Mouse (Mus musculus) limb, embryonic 14.5 days (tissue): ENCODE data around the gene Dhrs7. TPM values are rescaled to one million over a fixed set of nuclear protein-coding genes. Genes with fewer than 3 reads are reported as not detected.

Experiments used
- ATAC-seq: fragments of 200-750 bp; cut with Nextera tagmentation; 2 replicates; pipeline ENCODE4 v1.8.0; 2017; ENCODE audit warnings: low read depth, moderate number of reproducible peaks, moderate TSS enrichment; ENCODE audit not compliant: low FRiP score
- DNase-seq: peaks from one replicate; pipeline ENCODE4 v3.0.0-alpha.2; 2015; ENCODE audit warnings: low spot score
- H3K27ac ChIP-seq: fragments of 300-500 bp; sonication (generic); replicated peaks from 2 replicates; pipeline ENCODE4 v1.5.1; 2014; ENCODE audit warnings: low read depth, mild to moderate bottlenecking, low read length, moderate library complexity, mixed read lengths
- H3K27me3 ChIP-seq: fragments of 300-500 bp; sonication (generic); 2 replicates; pipeline ENCODE4 v1.6.1; 2014; ENCODE audit warnings: low read length, mixed read lengths; ENCODE audit not compliant: control insufficient read depth, insufficient read depth
- H3K36me3 ChIP-seq: fragments of 300-500 bp; sonication (generic); 2 replicates; pipeline ENCODE4 v1.6.1; 2014; ENCODE audit warnings: mild to moderate bottlenecking, low read length, moderate library complexity, mixed read lengths; ENCODE audit not compliant: control insufficient read depth, insufficient read depth
- H3K4me1 ChIP-seq: fragments of 300-500 bp; sonication (generic); 2 replicates; pipeline ENCODE4 v1.6.1; 2014; ENCODE audit warnings: antibody characterized with exemption, low read length, mixed read lengths; ENCODE audit not compliant: control insufficient read depth, insufficient read depth
- H3K4me2 ChIP-seq: fragments of 300-500 bp; sonication (generic); replicated peaks from 2 replicates; pipeline ENCODE4 v1.6.1; 2014; ENCODE audit warnings: low read depth, mild to moderate bottlenecking, low read length, moderate library complexity; ENCODE audit not compliant: severe bottlenecking
- H3K4me3 ChIP-seq: fragments of 300-500 bp; sonication (generic); replicated peaks from 2 replicates; pipeline ENCODE4 v1.5.1; 2014; ENCODE audit warnings: low read length
- H3K9ac ChIP-seq: fragments of 300-500 bp; sonication (generic); 2 replicates; pipeline ENCODE4 v1.6.1; 2014; ENCODE audit warnings: mild to moderate bottlenecking, low read depth, low read length, moderate library complexity; ENCODE audit not compliant: severe bottlenecking
- H3K9me3 ChIP-seq: fragments of 300-500 bp; sonication (generic); 2 replicates; pipeline ENCODE4 v1.6.1; 2016; ENCODE audit warnings: low read length; ENCODE audit not compliant: control insufficient read depth
- POLR2A ChIP-seq: fragments of 200-500 bp; IDR thresholded peaks from 2 replicates; pipeline ENCODE4 v1.8.0; 2012; ENCODE audit warnings: inconsistent platforms, mild to moderate bottlenecking, moderate library complexity, borderline replicate concordance; ENCODE audit not compliant: insufficient read depth, insufficient read length; ENCODE audit errors: extremely low read depth
- WGBS: fragments of 180-500 bp; shearing (Covaris S2); extraction: QIAGEN DNeasy Blood & Tissue Kit; methylation state at CpG from one replicate; pipeline ENCODE4 v1.1.7; 2014; 5-methylcytosine and 5-hydroxymethylcytosine counted together
- polyA plus RNA-seq, 2 experiments: library from polyadenylated mRNA; depleted of rRNA in 1 of 2; stranded (reverse) in 1 of 2; unstranded in 1 of 2; fragments of >200 nt; fragmentation: Nextera tagmentation in 1 of 2; extraction: Ambion mirVana in 1 of 2; gene quantifications; 2 replicates each; pipeline versions ENCODE4 v1.2.1 to v1.2.3; 2012 to 2014

Gene Dhrs7
- polyA plus RNA-seq, 2 experiments, result 18.6 to 38.6 TPM

DNA sequence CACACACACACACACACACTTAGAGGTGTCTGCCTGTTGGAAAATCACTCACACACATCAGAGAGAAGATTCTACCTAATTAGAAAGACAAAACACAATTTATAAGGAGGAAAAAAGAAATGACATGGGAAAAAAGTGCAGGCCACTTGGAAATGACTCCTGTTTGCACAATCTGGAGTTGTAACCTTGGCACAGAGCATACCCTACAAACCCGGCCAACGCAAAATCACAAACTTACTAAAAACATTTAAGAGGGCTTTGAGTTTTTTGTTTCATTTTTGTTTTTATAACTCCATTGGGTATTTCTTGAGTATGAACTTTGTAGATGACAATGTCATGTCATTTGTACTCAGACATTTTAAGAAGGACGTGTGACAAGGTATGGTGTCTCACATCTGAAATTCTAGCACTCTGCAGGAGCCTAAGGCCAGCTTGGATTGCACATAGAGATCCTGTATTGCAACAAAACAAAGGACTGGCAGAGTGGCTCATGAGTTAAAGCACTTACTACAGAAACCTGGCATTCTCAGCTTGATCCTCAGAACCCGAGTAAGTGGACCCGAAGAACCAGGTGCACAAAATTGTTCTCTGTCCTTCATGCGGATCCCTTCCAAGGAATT, 6.9 kb upstream of the Dhrs7 start:
- H3K9ac ChIP-seq, result no peak overlapping the region
- no peak overlapping the region for H3K27ac ChIP-seq
- 84% methylated on average over 6 of the region's 6 CpGs for WGBS
- no peak for ATAC-seq
- no peaks in the 10 kb centered on the region for H3K9me3 ChIP-seq
- no peak for TF ChIP-seq POLR2A
- H3K4me1 ChIP-seq, result 0 out of 2 replicates have a peak, but pooled peaks cover 2% of the 10 kb centered on the region
- DNase-seq, result no peak
- H3K4me3 ChIP-seq, result no peak overlapping the region
- no peaks in the 10 kb centered on the region for H3K36me3 ChIP-seq
- H3K27me3 ChIP-seq, result no peaks in the 10 kb centered on the region
- no peak overlapping the region for H3K4me2 ChIP-seq

DNA sequence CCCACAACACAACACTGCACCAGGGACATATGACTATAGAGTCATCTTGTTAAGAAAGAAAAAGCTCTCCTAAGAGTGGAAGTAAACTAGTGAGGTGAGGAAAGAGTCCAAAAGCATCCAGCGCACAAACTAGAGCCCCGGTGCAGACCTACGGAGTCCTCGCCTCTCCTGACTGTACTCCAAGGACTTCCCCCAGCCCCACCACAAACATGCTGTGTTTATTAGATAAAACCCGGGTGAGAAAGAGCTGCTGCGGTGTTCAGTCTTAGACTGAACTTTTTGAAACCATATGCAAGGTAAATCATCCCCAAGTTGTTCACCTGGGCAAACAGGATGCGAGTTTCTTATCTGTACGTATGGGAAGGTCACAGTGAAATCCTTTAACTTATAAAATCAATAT, 6.2 kb upstream of the Dhrs7 start:
- ATAC-seq (no peak), DNase-seq (no peak)
- Histone ChIP-seq H3K27me3 (no peaks in the 10 kb centered on the region), H3K4me1 (0 out of 2 replicates have a peak, but pooled peaks cover 2% of the 10 kb centered on the region), H3K9me3 (no peaks in the 10 kb centered on the region), H3K4me2 (no peak overlapping the region), H3K9ac (no peak overlapping the region), H3K4me3 (no peak overlapping the region), H3K36me3 (no peaks in the 10 kb centered on the region), H3K27ac (no peak overlapping the region)
- TF ChIP-seq POLR2A, result no peak
- WGBS, result 81% methylated on average over 8 of the region's 8 CpGs

DNA sequence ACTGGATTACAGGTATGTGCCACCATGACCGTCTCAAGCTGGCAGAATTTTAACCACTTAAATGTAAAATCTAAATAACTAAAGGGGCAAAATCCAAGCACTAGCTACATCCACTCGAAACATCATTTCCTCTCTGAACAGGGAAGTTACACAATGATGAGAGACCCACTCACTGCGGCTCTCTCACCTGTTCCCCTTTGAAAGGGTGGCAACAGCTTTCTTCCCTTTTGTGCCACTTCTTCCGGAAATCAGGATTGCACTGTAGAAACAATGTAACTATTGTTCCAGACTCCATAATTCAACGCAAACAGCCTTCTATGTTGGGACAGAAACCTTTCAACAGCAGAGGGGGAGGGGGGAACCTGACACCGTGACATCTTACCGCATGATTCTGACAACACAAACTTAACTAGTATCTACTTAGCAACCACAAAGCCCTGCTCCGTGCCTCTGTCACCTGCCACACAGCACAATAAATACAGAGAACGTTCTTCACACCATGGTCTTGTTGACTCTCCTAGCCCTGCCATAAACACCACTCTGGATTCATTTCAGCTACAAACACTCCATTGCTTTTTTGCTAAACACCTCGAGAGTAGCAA, 3.3 kb upstream of the Dhrs7 start:
- no peaks in the 10 kb centered on the region for H3K36me3 ChIP-seq
- no peak overlapping the region for H3K4me2 ChIP-seq
- 66% methylated on average over 10 of the region's 10 CpGs for WGBS
- H3K4me1 ChIP-seq, result 0 out of 2 replicates have a peak, but pooled peaks cover 3% of the 10 kb centered on the region
- no peak overlapping the region for H3K9ac ChIP-seq
- DNase-seq, result no peak
- no peak for ATAC-seq
- no peak overlapping the region for H3K27ac ChIP-seq
- H3K27me3 ChIP-seq, result no peaks in the 10 kb centered on the region
- no peaks in the 10 kb centered on the region for H3K9me3 ChIP-seq
- no peak for TF ChIP-seq POLR2A
- H3K4me3 ChIP-seq, result no peak overlapping the region

DNA sequence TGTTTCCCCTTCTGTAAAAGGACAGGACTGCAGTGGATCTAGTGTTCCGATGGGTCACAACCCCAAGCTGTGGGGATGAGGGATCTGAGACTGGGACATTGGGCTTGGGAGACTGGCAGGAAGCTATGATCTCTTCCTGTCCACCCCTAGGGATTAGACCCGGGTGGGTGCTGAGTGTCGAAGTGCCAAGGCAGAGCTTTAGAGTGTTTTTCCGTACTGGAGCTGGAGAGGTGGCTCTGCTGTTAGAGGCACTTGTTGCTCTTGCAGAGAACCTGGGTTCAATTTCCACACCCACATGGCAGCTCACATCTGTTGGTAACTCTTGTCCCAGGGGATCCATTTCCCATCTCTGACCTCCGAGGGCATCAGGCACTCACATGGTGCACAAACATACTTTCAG, 1.3 kb upstream of the Dhrs7 start:
- Histone ChIP-seq H3K9me3 (no peaks in the 10 kb centered on the region), H3K27me3 (no peaks in the 10 kb centered on the region), H3K36me3 (no peaks in the 10 kb centered on the region), H3K4me1 (0 out of 2 replicates have a peak, but pooled peaks cover 3% of the 10 kb centered on the region), H3K27ac (no peak overlapping the region), H3K4me3 (no peak overlapping the region), H3K9ac (no peak overlapping the region), H3K4me2 (no peak overlapping the region)
- TF ChIP-seq POLR2A, result no peak
- no peak for DNase-seq
- WGBS, result 83% methylated on average over 5 of the region's 5 CpGs
- ATAC-seq, result no peak

DNA sequence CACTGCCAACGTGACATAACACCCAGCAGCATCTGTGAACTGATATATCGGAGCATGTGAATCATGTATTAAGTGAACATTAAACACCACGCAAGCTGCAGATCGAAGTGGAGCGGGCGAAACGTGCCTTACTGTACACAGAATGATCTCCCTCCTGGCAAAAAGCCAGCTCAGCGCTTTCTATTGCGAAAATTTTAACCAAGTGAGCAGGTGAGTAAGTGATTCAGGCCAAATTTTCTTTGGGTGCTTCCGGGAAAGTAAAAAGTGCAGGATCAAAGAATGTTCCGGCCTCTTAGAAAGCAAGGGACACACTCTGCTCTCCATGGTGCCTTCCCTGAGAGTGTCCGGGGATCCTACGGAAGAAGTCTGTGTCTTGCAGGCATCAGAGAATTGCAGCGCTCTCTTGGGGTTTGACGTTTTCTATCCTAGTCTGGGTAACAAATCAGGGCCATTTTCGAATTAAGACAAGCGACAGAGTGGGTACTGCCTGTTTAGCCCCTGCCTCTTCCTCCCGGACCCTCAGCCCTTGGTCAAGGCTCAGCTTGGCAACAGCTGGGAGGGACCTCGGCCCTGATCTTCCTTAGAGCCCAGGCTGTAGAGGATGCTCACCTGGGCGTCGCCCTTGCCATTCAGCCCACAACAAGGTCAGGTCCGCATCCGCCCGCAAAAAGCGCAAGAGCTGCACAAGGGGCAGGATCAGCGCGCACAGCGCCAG, 532 bp downstream of the Dhrs7 start:
- H3K9me3 ChIP-seq, result no peaks in the 10 kb centered on the region
- 8% methylated on average over 28 of the region's 28 CpGs for WGBS
- DNase-seq (peak; percentile 31), ATAC-seq (peak; percentile 29; the same call in 1 of the 2 replicates)
- peak overlapping the region; percentile 58 for H3K4me3 ChIP-seq
- H3K27ac ChIP-seq, result no peak overlapping the region
- H3K9ac ChIP-seq, result peak overlapping the region; percentile 58
- no peak for TF ChIP-seq POLR2A
- 0 out of 2 replicates have a peak, but pooled peaks cover 3% of the 10 kb centered on the region for H3K4me1 ChIP-seq
- H3K4me2 ChIP-seq, result peak overlapping the region; percentile 91
- no peaks in the 10 kb centered on the region for H3K36me3 ChIP-seq
- H3K27me3 ChIP-seq, result no peaks in the 10 kb centered on the region
